Mouse (Mus musculus): ENCODE data around the gene Afg1l. TPM values are rescaled to one million over a fixed set of nuclear protein-coding genes. Genes with fewer than 3 reads are reported as not detected.

Afg1l gene
- polyA plus RNA-seq, 1 experiment from 2014 or later = 9.2 TPM

DNA sequence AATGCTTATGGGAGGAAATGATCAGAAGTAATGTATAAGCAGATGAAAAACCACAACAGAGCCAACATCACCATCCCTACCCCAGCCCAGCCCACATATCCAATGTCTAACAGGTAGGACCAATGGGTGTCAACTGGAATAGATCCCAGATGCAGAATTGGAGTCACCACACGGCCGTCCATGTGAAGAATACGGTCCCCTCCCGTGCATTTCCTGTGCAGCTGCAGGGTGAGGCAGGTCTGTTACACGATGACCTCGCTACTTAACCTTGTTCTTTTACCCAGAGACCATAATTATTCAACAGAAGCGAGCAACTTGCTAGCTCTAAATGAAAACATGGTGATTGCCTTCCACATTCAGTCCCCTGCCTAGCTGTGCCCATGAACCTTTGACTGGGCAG lies 178.4 kb downstream of the Afg1l start:
- no peak for ATAC-seq
- Histone ChIP-seq H3K4me3 (ENCODE audit: low read depth, low read length) (no peak overlapping the region), H3K4me1 (ENCODE audit: control insufficient read depth, insufficient read depth, low read length) (no peaks in the 10 kb centered on the region), H3K9ac (ENCODE audit: low read depth, low read length) (no peak overlapping the region), H3K27ac (ENCODE audit: low read length) (no peak overlapping the region), H3K4me2 (ENCODE audit: low read length) (no peak overlapping the region), H3K27me3 (ENCODE audit: control insufficient read depth, insufficient read depth, low read depth, low read length) (no peaks in the 10 kb centered on the region), H3K36me3 (ENCODE audit: control insufficient read depth, insufficient read depth, low read length) (no peaks in the 10 kb centered on the region), H3K9me3 (replicated peaks; ENCODE audit: control insufficient read depth, low read length, poor library complexity, severe bottlenecking) (no peaks in the 10 kb centered on the region)
- WGBS = 70% methylated on average over 7 of the region's 7 CpGs

DNA sequence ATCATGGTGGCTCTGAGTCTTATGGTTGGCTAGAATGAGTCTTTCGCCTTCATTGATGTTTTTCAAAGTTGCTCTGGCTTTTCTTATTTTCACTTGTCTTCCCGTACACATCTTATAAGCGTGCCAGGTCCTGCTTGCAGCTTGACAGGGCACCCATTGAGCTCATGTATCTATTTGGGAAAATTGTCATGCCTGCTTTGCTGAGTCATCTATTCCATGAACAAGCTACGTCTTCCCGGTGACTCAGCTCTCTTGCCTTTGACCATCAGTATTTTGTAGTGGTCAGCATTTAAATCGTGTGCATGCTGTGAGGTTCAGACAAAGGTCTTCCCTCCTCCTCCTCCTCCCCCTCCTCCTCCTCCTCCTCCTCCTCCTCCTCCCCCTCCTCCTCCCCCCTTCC lies 178.9 kb downstream of the Afg1l start:
- no peak for ATAC-seq
- Histone ChIP-seq H3K4me3 (ENCODE audit: low read depth, low read length) (no peak overlapping the region), H3K9me3 (replicated peaks; ENCODE audit: control insufficient read depth, low read length, poor library complexity, severe bottlenecking) (no peaks in the 10 kb centered on the region), H3K36me3 (ENCODE audit: control insufficient read depth, insufficient read depth, low read length) (no peaks in the 10 kb centered on the region), H3K9ac (ENCODE audit: low read depth, low read length) (no peak overlapping the region), H3K27ac (ENCODE audit: low read length) (no peak overlapping the region), H3K4me2 (ENCODE audit: low read length) (no peak overlapping the region), H3K27me3 (ENCODE audit: control insufficient read depth, insufficient read depth, low read depth, low read length) (no peaks in the 10 kb centered on the region), H3K4me1 (ENCODE audit: control insufficient read depth, insufficient read depth, low read length) (no peaks in the 10 kb centered on the region)
- 84% methylated on average over 6 of the region's 6 CpGs for WGBS

DNA sequence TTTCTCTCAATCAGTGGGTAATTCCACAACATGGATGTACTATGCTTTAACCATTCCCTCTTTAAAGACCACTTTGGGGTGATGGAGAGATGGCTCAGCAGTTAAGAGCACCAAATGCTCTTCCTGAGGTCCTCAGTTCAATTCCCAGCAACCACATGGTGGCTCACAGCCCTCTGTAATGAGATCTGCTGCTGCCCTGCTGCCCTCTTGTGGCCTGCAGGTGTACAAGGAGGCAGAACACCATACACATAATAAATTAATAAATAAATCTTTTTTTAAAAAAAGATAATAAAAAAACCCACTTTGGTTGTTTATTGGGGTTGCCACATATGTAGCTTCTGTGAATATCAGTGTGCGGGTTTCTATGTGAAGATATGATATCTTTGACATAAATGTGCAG lies 180.4 kb downstream of the Afg1l start:
- Histone ChIP-seq H3K4me3 (ENCODE audit: low read depth, low read length) (no peak overlapping the region), H3K27me3 (ENCODE audit: control insufficient read depth, insufficient read depth, low read depth, low read length) (no peaks in the 10 kb centered on the region), H3K9me3 (replicated peaks; ENCODE audit: control insufficient read depth, low read length, poor library complexity, severe bottlenecking) (no peaks in the 10 kb centered on the region), H3K27ac (ENCODE audit: low read length) (no peak overlapping the region), H3K4me1 (ENCODE audit: control insufficient read depth, insufficient read depth, low read length) (no peaks in the 10 kb centered on the region), H3K4me2 (ENCODE audit: low read length) (no peak overlapping the region), H3K36me3 (ENCODE audit: control insufficient read depth, insufficient read depth, low read length) (no peaks in the 10 kb centered on the region), H3K9ac (ENCODE audit: low read depth, low read length) (no peak overlapping the region)
- no peak for ATAC-seq
- WGBS = 91% methylated on average over 1 of the region's 1 CpGs

DNA sequence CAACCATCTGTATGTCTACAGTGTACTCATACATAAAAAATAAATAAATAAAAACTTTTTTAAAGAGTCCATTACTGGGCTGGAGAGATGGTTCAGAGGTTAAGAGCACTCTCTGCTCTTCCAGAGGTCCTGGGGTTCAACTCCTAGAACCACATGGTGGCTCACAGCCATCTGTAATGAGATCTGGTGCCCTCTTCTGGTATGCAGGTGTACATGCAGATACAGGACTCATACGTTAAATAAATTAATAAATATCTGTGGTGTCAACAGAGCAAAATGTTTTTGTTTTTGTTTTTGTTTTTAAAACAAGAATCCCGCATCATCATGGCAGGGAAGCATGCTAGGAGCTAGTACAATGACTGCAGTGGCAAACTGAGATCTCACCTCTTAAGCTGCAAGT lies 181.3 kb downstream of the Afg1l start:
- Histone ChIP-seq H3K4me3 (ENCODE audit: low read depth, low read length) (no peak overlapping the region), H3K4me1 (ENCODE audit: control insufficient read depth, insufficient read depth, low read length) (no peaks in the 10 kb centered on the region), H3K27me3 (ENCODE audit: control insufficient read depth, insufficient read depth, low read depth, low read length) (no peaks in the 10 kb centered on the region), H3K9me3 (replicated peaks; ENCODE audit: control insufficient read depth, low read length, poor library complexity, severe bottlenecking) (no peaks in the 10 kb centered on the region), H3K27ac (ENCODE audit: low read length) (no peak overlapping the region), H3K9ac (ENCODE audit: low read depth, low read length) (no peak overlapping the region), H3K4me2 (ENCODE audit: low read length) (no peak overlapping the region), H3K36me3 (ENCODE audit: control insufficient read depth, insufficient read depth, low read length) (no peaks in the 10 kb centered on the region)
- no peak for ATAC-seq
- 79% methylated on average over 2 of the region's 2 CpGs for WGBS

DNA sequence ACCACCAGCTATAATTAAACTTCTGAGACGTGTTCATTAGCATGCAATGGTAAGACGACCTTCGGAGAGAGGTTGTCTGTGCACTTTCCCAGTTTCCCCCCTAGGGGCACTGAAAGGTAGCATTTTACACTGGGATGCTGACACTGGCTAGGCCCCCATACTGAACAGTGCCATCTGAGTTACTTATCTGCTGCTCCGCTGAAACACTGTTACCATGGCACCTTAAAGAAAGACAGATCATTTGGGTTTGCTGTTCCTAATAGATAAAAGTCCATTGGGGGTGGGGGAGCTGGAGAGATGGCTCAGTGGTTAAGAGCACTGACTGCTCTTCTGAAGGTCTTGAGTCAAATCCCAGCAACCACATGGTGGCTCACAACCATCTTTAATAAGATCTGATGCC lies 181.8 kb downstream of the Afg1l start:
- H3K9ac ChIP-seq (ENCODE audit: low read depth, low read length) = no peak overlapping the region
- H3K27ac ChIP-seq (ENCODE audit: low read length) = no peak overlapping the region
- no peaks in the 10 kb centered on the region for H3K4me1 ChIP-seq (ENCODE audit: control insufficient read depth, insufficient read depth, low read length)
- H3K4me3 ChIP-seq (ENCODE audit: low read depth, low read length) = no peak overlapping the region
- no peaks in the 10 kb centered on the region for H3K36me3 ChIP-seq (ENCODE audit: control insufficient read depth, insufficient read depth, low read length)
- no peak overlapping the region for H3K4me2 ChIP-seq (ENCODE audit: low read length)
- no peaks in the 10 kb centered on the region for H3K9me3 ChIP-seq (replicated peaks; ENCODE audit: control insufficient read depth, low read length, poor library complexity, severe bottlenecking)
- no peaks in the 10 kb centered on the region for H3K27me3 ChIP-seq (ENCODE audit: control insufficient read depth, insufficient read depth, low read depth, low read length)
- no peak for ATAC-seq
- WGBS = 60% methylated on average over 4 of the region's 4 CpGs

DNA sequence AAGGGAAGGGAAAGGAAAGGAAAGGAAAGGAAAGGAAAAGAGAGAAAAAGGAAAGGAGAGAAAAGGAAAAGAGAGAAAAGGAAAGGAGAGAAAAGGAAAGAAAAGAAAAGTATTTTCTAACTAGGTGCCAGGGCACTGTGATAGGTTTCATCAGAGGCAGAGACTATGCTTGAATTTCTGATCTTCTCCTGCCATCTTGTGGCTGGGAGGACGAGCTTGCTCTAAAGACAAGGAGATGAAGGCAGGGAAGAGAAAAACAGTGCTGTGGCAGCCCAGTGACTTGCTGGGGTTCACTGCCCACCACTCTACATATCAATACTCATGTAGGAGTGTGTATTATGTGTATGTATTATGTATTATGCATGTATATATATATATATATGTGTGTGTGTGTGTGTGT lies 183.3 kb downstream of the Afg1l start:
- 0% methylated on average over 1 of the region's 1 CpGs for WGBS
- H3K27ac ChIP-seq (ENCODE audit: low read length) = no peak overlapping the region
- H3K4me2 ChIP-seq (ENCODE audit: low read length) = no peak overlapping the region
- H3K9ac ChIP-seq (ENCODE audit: low read depth, low read length) = no peak overlapping the region
- H3K4me1 ChIP-seq (ENCODE audit: control insufficient read depth, insufficient read depth, low read length) = no peaks in the 10 kb centered on the region
- H3K4me3 ChIP-seq (ENCODE audit: low read depth, low read length) = no peak overlapping the region
- peak; percentile 78 for ATAC-seq
- H3K36me3 ChIP-seq (ENCODE audit: control insufficient read depth, insufficient read depth, low read length) = no peaks in the 10 kb centered on the region
- H3K9me3 ChIP-seq (replicated peaks; ENCODE audit: control insufficient read depth, low read length, poor library complexity, severe bottlenecking) = no peaks in the 10 kb centered on the region
- no peaks in the 10 kb centered on the region for H3K27me3 ChIP-seq (ENCODE audit: control insufficient read depth, insufficient read depth, low read depth, low read length)

DNA sequence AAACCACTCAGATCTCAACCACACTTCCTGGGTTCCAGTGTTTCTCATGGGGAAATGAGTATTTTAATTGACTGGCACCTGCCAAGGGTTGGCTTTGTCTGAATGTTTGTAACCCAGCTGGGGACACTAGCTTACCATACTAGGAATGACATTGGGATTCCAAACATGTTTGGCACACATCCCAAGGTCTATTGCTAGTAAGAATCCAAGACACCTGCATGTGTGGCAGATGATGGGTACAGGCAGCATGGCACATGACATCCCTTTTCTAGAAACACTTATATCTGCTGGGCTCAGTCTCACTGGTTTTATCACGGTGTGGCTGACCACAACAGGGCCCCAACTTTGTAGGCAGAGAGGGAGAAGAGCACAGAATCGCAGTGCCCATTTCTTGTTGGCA lies 184.0 kb downstream of the Afg1l start:
- no peak overlapping the region for H3K4me3 ChIP-seq (ENCODE audit: low read depth, low read length)
- no peaks in the 10 kb centered on the region for H3K27me3 ChIP-seq (ENCODE audit: control insufficient read depth, insufficient read depth, low read depth, low read length)
- no peak for ATAC-seq
- H3K4me1 ChIP-seq (ENCODE audit: control insufficient read depth, insufficient read depth, low read length) = no peaks in the 10 kb centered on the region
- no peak overlapping the region for H3K27ac ChIP-seq (ENCODE audit: low read length)
- H3K9ac ChIP-seq (ENCODE audit: low read depth, low read length) = no peak overlapping the region
- no peaks in the 10 kb centered on the region for H3K36me3 ChIP-seq (ENCODE audit: control insufficient read depth, insufficient read depth, low read length)
- WGBS = 76% methylated on average over 2 of the region's 2 CpGs
- no peaks in the 10 kb centered on the region for H3K9me3 ChIP-seq (replicated peaks; ENCODE audit: control insufficient read depth, low read length, poor library complexity, severe bottlenecking)
- no peak overlapping the region for H3K4me2 ChIP-seq (ENCODE audit: low read length)

DNA sequence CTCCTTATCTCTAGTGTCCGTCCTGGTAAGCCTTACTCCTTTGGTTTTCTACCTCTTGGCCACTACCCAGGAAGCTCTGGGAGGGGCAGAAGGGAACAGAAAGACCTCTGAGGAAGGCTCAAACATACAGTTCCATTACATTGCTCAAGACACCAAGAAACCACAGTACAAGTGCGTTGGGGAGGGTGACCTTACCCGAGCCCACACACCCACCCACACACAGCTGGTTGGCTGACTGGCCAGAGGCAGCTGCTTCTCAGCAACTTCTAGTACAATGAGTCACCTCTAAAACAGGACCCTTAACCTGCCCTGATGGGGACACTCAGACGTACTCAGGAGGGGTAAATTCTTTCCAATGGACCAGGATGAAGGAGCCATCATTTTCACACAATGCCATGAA lies 184.5 kb downstream of the Afg1l start:
- no peak overlapping the region for H3K27ac ChIP-seq (ENCODE audit: low read length)
- no peak overlapping the region for H3K4me2 ChIP-seq (ENCODE audit: low read length)
- no peak for ATAC-seq
- H3K36me3 ChIP-seq (ENCODE audit: control insufficient read depth, insufficient read depth, low read length) = no peaks in the 10 kb centered on the region
- H3K4me3 ChIP-seq (ENCODE audit: low read depth, low read length) = no peak overlapping the region
- H3K27me3 ChIP-seq (ENCODE audit: control insufficient read depth, insufficient read depth, low read depth, low read length) = no peaks in the 10 kb centered on the region
- H3K9me3 ChIP-seq (replicated peaks; ENCODE audit: control insufficient read depth, low read length, poor library complexity, severe bottlenecking) = no peaks in the 10 kb centered on the region
- H3K9ac ChIP-seq (ENCODE audit: low read depth, low read length) = no peak overlapping the region
- 64% methylated on average over 4 of the region's 4 CpGs for WGBS
- no peaks in the 10 kb centered on the region for H3K4me1 ChIP-seq (ENCODE audit: control insufficient read depth, insufficient read depth, low read length)

DNA sequence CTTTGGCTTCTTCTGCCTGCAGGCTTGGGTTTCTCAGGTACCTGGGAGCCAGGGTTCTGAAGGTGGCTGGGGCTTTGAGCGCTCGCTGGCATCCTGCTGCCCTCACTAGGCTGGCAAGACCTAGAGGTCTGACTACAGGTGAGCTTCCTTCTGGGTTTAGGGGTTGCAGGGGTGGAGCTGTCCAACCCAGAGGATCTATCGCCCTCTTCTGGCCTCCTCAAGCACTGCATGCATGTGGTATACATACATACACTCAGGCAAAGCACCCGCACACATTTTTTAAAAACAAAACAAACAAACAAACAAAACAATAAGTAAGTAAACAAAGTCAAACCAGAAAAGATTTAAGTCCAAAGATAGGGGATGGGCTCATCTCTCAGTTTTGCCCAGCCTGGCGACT lies 187.0 kb downstream of the Afg1l start:
- no peaks in the 10 kb centered on the region for H3K9me3 ChIP-seq (replicated peaks; ENCODE audit: control insufficient read depth, low read length, poor library complexity, severe bottlenecking)
- H3K9ac ChIP-seq (ENCODE audit: low read depth, low read length) = no peak overlapping the region
- H3K27me3 ChIP-seq (ENCODE audit: control insufficient read depth, insufficient read depth, low read depth, low read length) = no peaks in the 10 kb centered on the region
- no peaks in the 10 kb centered on the region for H3K4me1 ChIP-seq (ENCODE audit: control insufficient read depth, insufficient read depth, low read length)
- no peaks in the 10 kb centered on the region for H3K36me3 ChIP-seq (ENCODE audit: control insufficient read depth, insufficient read depth, low read length)
- 64% methylated on average over 5 of the region's 5 CpGs for WGBS
- no peak overlapping the region for H3K4me3 ChIP-seq (ENCODE audit: low read depth, low read length)
- H3K4me2 ChIP-seq (ENCODE audit: low read length) = no peak overlapping the region
- ATAC-seq = no peak
- H3K27ac ChIP-seq (ENCODE audit: low read length) = no peak overlapping the region

DNA sequence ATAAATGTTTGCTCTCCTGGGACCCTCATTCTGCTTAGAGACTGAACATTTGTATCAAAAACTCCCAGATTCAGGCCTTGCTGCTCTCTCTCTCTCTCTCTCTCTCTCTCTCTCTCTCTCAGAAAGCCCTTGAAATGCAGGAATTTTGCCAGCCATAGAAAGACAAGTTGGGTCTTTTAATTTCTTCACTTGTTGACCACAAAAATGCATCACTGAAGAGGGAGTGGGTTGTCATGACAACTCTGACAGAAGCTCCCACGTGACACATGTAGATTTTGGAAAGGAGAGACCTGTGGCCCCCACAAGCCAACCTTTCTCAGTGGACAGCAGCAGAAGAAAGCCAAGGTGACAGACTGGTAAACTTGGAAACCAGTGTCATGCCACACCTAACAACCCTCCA lies 190.7 kb downstream of the Afg1l start:
- no peak overlapping the region for H3K4me3 ChIP-seq (ENCODE audit: low read depth, low read length)
- 39% methylated on average over 1 of the region's 1 CpGs for WGBS
- H3K4me1 ChIP-seq (ENCODE audit: control insufficient read depth, insufficient read depth, low read length) = no peaks in the 10 kb centered on the region
- H3K9ac ChIP-seq (ENCODE audit: low read depth, low read length) = no peak overlapping the region
- H3K27me3 ChIP-seq (ENCODE audit: control insufficient read depth, insufficient read depth, low read depth, low read length) = no peaks in the 10 kb centered on the region
- H3K27ac ChIP-seq (ENCODE audit: low read length) = no peak overlapping the region
- ATAC-seq = no peak
- H3K36me3 ChIP-seq (ENCODE audit: control insufficient read depth, insufficient read depth, low read length) = no peaks in the 10 kb centered on the region
- H3K9me3 ChIP-seq (replicated peaks; ENCODE audit: control insufficient read depth, low read length, poor library complexity, severe bottlenecking) = no peaks in the 10 kb centered on the region
- H3K4me2 ChIP-seq (ENCODE audit: low read length) = no peak overlapping the region
